Mouse (Mus musculus) ES-E14 (cell line): ENCODE data around the gene Cachd1.

Experiments
- CHD2 ChIP-seq: IDR thresholded peaks from 2 replicates; pipeline ENCODE4 v1.6.1; 2014; ENCODE audit warnings: mild to moderate bottlenecking, low read depth, low read length, inconsistent platforms
- HCFC1 ChIP-seq: IDR thresholded peaks from 2 replicates; pipeline ENCODE4 v1.6.1; 2012; ENCODE audit warnings: low read length, inconsistent platforms, borderline replicate concordance; ENCODE audit not compliant: insufficient read depth
- ZNF384 ChIP-seq: IDR thresholded peaks from 2 replicates; pipeline ENCODE4 v1.6.1; 2012; ENCODE audit warnings: low read depth, low read length, inconsistent platforms

DNA sequence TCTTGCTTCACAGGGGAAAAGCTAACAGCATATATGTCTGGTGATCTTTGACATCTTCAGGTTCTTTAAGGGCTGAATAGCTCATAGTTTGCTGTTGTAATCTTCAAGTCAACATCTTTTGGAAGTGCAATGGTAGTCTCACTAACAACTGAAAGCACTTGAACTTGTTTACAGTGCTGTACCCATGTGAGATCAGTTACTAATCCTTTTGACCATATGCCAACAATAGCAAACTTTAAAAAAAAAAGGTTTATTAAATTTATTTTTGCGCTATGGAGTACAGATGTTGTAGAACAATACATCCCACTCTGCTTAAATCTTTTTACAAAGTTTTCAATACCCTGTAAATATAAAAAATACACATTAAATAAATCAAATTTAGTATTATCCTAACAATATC, 186.9 kb downstream of the Cachd1 start:
- TF ChIP-seq HCFC1: no peak
- no peak for TF ChIP-seq CHD2
- TF ChIP-seq ZNF384: no peak
